Mouse (Mus musculus) MEL (cell line): Measurements from ENCODE around the gene Cx3cl1. TPM values are rescaled to one million over a fixed set of nuclear protein-coding genes. Genes with fewer than 3 reads are reported as not detected.

ENCODE experiments used
- DNase-seq: peaks from one replicate; pipeline ENCODE4 v3.0.0; 2011; ENCODE audit warnings: low read depth, low spot score
- H3K27ac ChIP-seq: 2 replicates; pipeline ENCODE4 v1.5.1; 2012; ENCODE audit warnings: low read depth, mild to moderate bottlenecking, control low read depth, low read length, moderate library complexity; ENCODE audit not compliant: control insufficient read depth
- H3K27me3 ChIP-seq, 2 experiments: fragments of 150-350 bp in 1 of 2; sonication (generic) in 1 of 2; 2 replicates each; pipeline ENCODE4 v1.6.1; 2012; ENCODE audit warnings: low read length in 2 of 2, mild to moderate bottlenecking in 2 of 2, improper control_type of control experiment in 1 of 2, moderate library complexity in 1 of 2; ENCODE audit not compliant: insufficient read depth in 2 of 2, control insufficient read depth in 1 of 2
- H3K36me3 ChIP-seq, 2 experiments: 2 replicates each; pipeline ENCODE4 v1.6.1; 2012 to 2014; ENCODE audit warnings: low read length in 2 of 2, improper control_type of control experiment in 1 of 2, inconsistent platforms in 1 of 2, mild to moderate bottlenecking in 1 of 2; ENCODE audit not compliant: insufficient read depth in 2 of 2, control insufficient read depth in 1 of 2
- H3K4me1 ChIP-seq, 2 experiments: fragments of 150-350 bp in 1 of 2; sonication (generic) in 1 of 2; 2 replicates each; pipeline ENCODE4 v1.6.1; 2012; ENCODE audit warnings: low read length in 2 of 2, improper control_type of control experiment in 1 of 2, mild to moderate bottlenecking in 1 of 2; ENCODE audit not compliant: insufficient read depth in 2 of 2, control insufficient read depth in 1 of 2
- H3K4me3 ChIP-seq, 2 experiments: fragments of 150-350 bp in 1 of 2; sonication (generic) in 1 of 2; 2 replicates each; pipeline ENCODE4 v1.5.1; 2012; ENCODE audit warnings: low read depth in 2 of 2, low read length in 2 of 2, mild to moderate bottlenecking in 2 of 2, moderate library complexity in 2 of 2, control low read depth in 1 of 2, improper control_type of control experiment in 1 of 2; ENCODE audit not compliant: control insufficient read depth in 1 of 2, insufficient read depth in 1 of 2
- H3K79me2 ChIP-seq: 2 replicates; pipeline ENCODE4 v1.6.1; 2012; ENCODE audit warnings: mild to moderate bottlenecking, low read length, moderate library complexity; ENCODE audit not compliant: control insufficient read depth, poor library complexity, insufficient read depth
- H3K9ac ChIP-seq: 2 replicates; pipeline ENCODE4 v1.6.1; 2012; ENCODE audit warnings: low read depth, mild to moderate bottlenecking, control low read depth, low read length, moderate library complexity; ENCODE audit not compliant: control insufficient read depth, poor library complexity, severe bottlenecking
- H3K9me3 ChIP-seq: fragments of 150-350 bp; sonication (generic); replicated peaks from 2 replicates; pipeline ENCODE4 v1.6.1; 2012; ENCODE audit warnings: mild to moderate bottlenecking, low read length, improper control_type of control experiment, moderate library complexity; ENCODE audit not compliant: insufficient read depth
- CHD1 ChIP-seq: IDR thresholded peaks from 2 replicates; pipeline ENCODE4 v1.6.1; 2012; ENCODE audit warnings: low read depth, mild to moderate bottlenecking, inconsistent platforms, low read length, improper control_type of control experiment
- CHD2 ChIP-seq: IDR thresholded peaks from 2 replicates; pipeline ENCODE4 v1.6.1; 2011; ENCODE audit warnings: low read length, improper control_type of control experiment
- CTCF ChIP-seq, 3 experiments: IDR thresholded peaks in 2 of 3; conservative IDR thresholded peaks in 1 of 3; 2 replicates each; pipeline ENCODE4 v1.5.1; 2011 to 2012; ENCODE audit warnings: low read length in 3 of 3, low read depth in 2 of 3, mild to moderate bottlenecking in 2 of 3, improper control_type of control experiment in 1 of 3, inconsistent platforms in 1 of 3, mixed read lengths in 1 of 3, moderate library complexity in 1 of 3; ENCODE audit not compliant: control insufficient read depth in 1 of 3, insufficient read depth in 1 of 3, poor library complexity in 1 of 3, severe bottlenecking in 1 of 3
- ELF1 ChIP-seq: IDR thresholded peaks from 2 replicates; pipeline ENCODE4 v1.6.1; 2014; ENCODE audit warnings: low read depth, mild to moderate bottlenecking, inconsistent platforms, low read length, improper control_type of control experiment, moderate library complexity
- EP300 ChIP-seq, 2 experiments: IDR thresholded peaks; 2 replicates each; pipeline ENCODE4 v1.6.1; 2011; ENCODE audit warnings: improper control_type of control experiment in 2 of 2, low read length in 2 of 2, low read depth in 1 of 2, mild to moderate bottlenecking in 1 of 2
- ETS1 ChIP-seq: IDR thresholded peaks from 2 replicates; pipeline ENCODE4 v1.6.1; 2012; ENCODE audit warnings: low read depth, mild to moderate bottlenecking, inconsistent platforms, low read length, improper control_type of control experiment, moderate library complexity
- GABPA ChIP-seq: IDR thresholded peaks from 2 replicates; pipeline ENCODE4 v1.6.1; 2012; ENCODE audit warnings: low read depth, mild to moderate bottlenecking, inconsistent platforms, low read length, improper control_type of control experiment, moderate library complexity
- HCFC1 ChIP-seq: IDR thresholded peaks from 2 replicates; pipeline ENCODE4 v1.6.1; 2012; ENCODE audit warnings: low read depth, mild to moderate bottlenecking, inconsistent platforms, low read length, improper control_type of control experiment, moderate library complexity
- JUND ChIP-seq: IDR thresholded peaks from 2 replicates; pipeline ENCODE4 v1.6.1; 2011; ENCODE audit warnings: low read depth, mild to moderate bottlenecking, improper control_type of control experiment, low read length
- KAT2A ChIP-seq: conservative IDR thresholded peaks from 2 replicates; pipeline ENCODE4 v1.6.1; 2012; ENCODE audit warnings: low read depth, low read length, improper control_type of control experiment, inconsistent platforms
- MAFK ChIP-seq: IDR thresholded peaks from 2 replicates; pipeline ENCODE4 v1.6.1; 2011; ENCODE audit warnings: low read depth, mild to moderate bottlenecking, low read length, improper control_type of control experiment, borderline replicate concordance
- MAZ ChIP-seq: IDR thresholded peaks from 2 replicates; pipeline ENCODE4 v1.6.1; 2012; ENCODE audit warnings: low read depth, mild to moderate bottlenecking, inconsistent platforms, low read length, improper control_type of control experiment
- MEF2A ChIP-seq: IDR thresholded peaks from 2 replicates; pipeline ENCODE4 v1.6.1; 2014; ENCODE audit warnings: low read depth, mild to moderate bottlenecking, inconsistent platforms, low read length, improper control_type of control experiment; ENCODE audit not compliant: poor library complexity, insufficient replicate concordance, severe bottlenecking; ENCODE audit errors: extremely low read depth
- MYB ChIP-seq: IDR thresholded peaks from 2 replicates; pipeline ENCODE4 v1.6.1; 2011; ENCODE audit warnings: mild to moderate bottlenecking, low read depth, low read length, improper control_type of control experiment
- NRF1 ChIP-seq: IDR thresholded peaks from 2 replicates; pipeline ENCODE4 v1.6.1; 2014; ENCODE audit warnings: low read depth, mild to moderate bottlenecking, inconsistent platforms, low read length, improper control_type of control experiment, moderate library complexity; ENCODE audit not compliant: poor library complexity, insufficient read depth, severe bottlenecking
- POLR2AphosphoS5 ChIP-seq: IDR thresholded peaks from 2 replicates; pipeline ENCODE4 v1.6.1; 2012; ENCODE audit warnings: low read depth, borderline replicate concordance, mild to moderate bottlenecking, inconsistent platforms, low read length, moderate library complexity, mixed read lengths
- RAD21 ChIP-seq: IDR thresholded peaks from 2 replicates; pipeline ENCODE4 v1.6.1; 2011; ENCODE audit warnings: mild to moderate bottlenecking, low read depth, low read length, improper control_type of control experiment
- SIN3A ChIP-seq: IDR thresholded peaks from 2 replicates; pipeline ENCODE4 v1.6.1; 2012; ENCODE audit warnings: low read length, improper control_type of control experiment, inconsistent platforms
- SMC3 ChIP-seq: IDR thresholded peaks from 2 replicates; pipeline ENCODE4 v1.6.1; 2011; ENCODE audit warnings: low read depth, low read length, improper control_type of control experiment
- USF1 ChIP-seq: IDR thresholded peaks from 2 replicates; pipeline ENCODE4 v1.6.1; 2014; ENCODE audit warnings: low read depth, mild to moderate bottlenecking, inconsistent platforms, low read length, improper control_type of control experiment, moderate library complexity
- USF2 ChIP-seq, 2 experiments: IDR thresholded peaks; 2 replicates each; pipeline ENCODE4 v1.6.1; 2011 to 2012; ENCODE audit warnings: improper control_type of control experiment in 2 of 2, low read length in 2 of 2, borderline replicate concordance in 1 of 2, inconsistent platforms in 1 of 2, low read depth in 1 of 2, mild to moderate bottlenecking in 1 of 2; ENCODE audit not compliant: insufficient read depth in 1 of 2
- ZC3H11A ChIP-seq: IDR thresholded peaks from 2 replicates; pipeline ENCODE4 v1.6.1; 2012; ENCODE audit warnings: low read depth, mild to moderate bottlenecking, inconsistent platforms, low read length, improper control_type of control experiment
- ZKSCAN1 ChIP-seq: IDR thresholded peaks from 2 replicates; pipeline ENCODE4 v1.6.1; 2012; ENCODE audit warnings: low read depth, mild to moderate bottlenecking, inconsistent platforms, low read length, improper control_type of control experiment, moderate library complexity
- ZMIZ1 ChIP-seq: IDR thresholded peaks from 2 replicates; pipeline ENCODE4 v1.6.1; 2012; ENCODE audit warnings: low read depth, mild to moderate bottlenecking, inconsistent platforms, low read length, improper control_type of control experiment, moderate library complexity
- polyA plus RNA-seq, 2 experiments: library from polyadenylated mRNA; stranded (reverse) in 1 of 2; unstranded in 1 of 2; fragments of >175 nt in 1 of 2; fragments of >200 nt in 1 of 2; gene quantifications; 2 replicates each; pipeline versions ENCODE4 v1.2.1 to v1.2.4; 2012; ENCODE audit warnings: low replicate concordance in 2 of 2, low read depth in 1 of 2; ENCODE audit not compliant: insufficient read length in 2 of 2, insufficient read depth in 1 of 2, missing spikeins in 1 of 2
- total RNA-seq: library from RNA; depleted of rRNA; stranded (reverse); fragments of 300-350 nt; gene quantifications from 2 replicates; pipeline ENCODE4 v1.2.3, GENCODE M21; 2012

Cx3cl1 gene
- total and polyA plus RNA-seq, 3 experiments: not detected

DNA sequence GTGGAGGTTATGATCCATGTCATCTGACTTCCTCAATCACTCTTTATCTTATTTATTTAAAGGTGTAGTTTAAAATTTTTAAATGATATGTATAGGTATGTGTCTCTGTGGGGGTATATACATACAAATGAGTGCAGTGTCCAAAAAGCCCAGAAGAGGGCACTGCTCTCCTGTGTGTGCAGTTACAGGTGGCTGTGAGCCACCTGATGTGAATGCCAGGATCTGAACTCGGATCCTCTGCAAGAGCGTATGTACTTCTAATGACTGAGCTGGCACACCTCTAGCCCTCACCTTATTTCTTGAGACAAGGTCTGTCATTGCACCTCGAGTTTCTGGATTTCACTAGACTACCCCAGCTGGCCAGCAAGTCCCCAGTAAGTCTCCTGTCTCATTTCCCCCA is 31.2 kb upstream of the Cx3cl1 start:
- Histone ChIP-seq H3K9me3 (no peaks in the 10 kb centered on the region), H3K4me1 (no peaks in the 10 kb centered on the region), H3K27me3 (peaks cover 0 to 5% of the 10 kb centered on the region in 2 experiments), H3K36me3 (no peaks in the 10 kb centered on the region), H3K9ac (no peak overlapping the region), H3K27ac (no peak overlapping the region), H3K4me3 (no peak overlapping the region), H3K79me2 (no peaks in the 10 kb centered on the region)
- TF ChIP-seq ZMIZ1 (no peak), ETS1 (no peak), SIN3A (no peak), ZC3H11A (no peak), KAT2A (no peak), JUND (no peak), RAD21 (peak; percentile 8; the same call in 1 of the 2 replicates), HCFC1 (no peak), NRF1 (no peak), SMC3 (peak; percentile 12; the same call in 1 of the 2 replicates), MAFK (no peak), MEF2A (no peak), CTCF (IDR thresholded peaks at IDR 0.05 in 2 of 3, conservative IDR thresholded peaks at IDR 0.05 in 1 of 3; ENCODE audit: control insufficient read depth in 1 of 3, insufficient read depth in 1 of 3, low read depth in 2 of 3, low read length in 3 of 3, poor library complexity in 1 of 3, severe bottlenecking in 1 of 3) (peak in 2 of 3 experiments; percentile 9 to 28; a peak in 1 of 6 replicates), CHD2 (no peak)
- DNase-seq: peak; percentile 4

DNA sequence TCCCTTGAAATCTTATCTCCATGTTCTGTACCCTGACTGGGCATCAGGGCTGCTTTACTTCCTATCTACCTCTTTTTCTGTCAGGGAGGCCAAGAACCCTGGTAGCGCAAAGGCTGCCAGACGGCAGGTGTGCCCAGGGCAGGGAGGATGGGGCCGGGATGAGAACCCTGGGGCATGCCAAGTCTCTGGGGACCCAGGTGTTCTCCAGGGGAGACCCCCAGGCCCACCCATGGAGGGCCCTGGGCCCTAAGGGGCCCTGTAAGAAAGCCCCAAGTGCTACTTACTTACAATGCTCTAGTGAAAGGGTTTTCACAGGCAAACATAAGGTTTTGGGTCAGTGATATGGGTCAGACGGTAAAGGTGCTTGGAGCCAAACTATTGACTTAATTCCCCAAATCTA is 30.1 kb upstream of the Cx3cl1 start:
- Histone ChIP-seq H3K4me1 (no peaks in the 10 kb centered on the region), H3K27me3 (peaks cover 0 to 5% of the 10 kb centered on the region in 2 experiments), H3K9me3 (no peaks in the 10 kb centered on the region), H3K9ac (no peak overlapping the region), H3K27ac (no peak overlapping the region), H3K4me3 (no peak overlapping the region), H3K36me3 (no peaks in the 10 kb centered on the region), H3K79me2 (no peaks in the 10 kb centered on the region)
- no peak for DNase-seq
- TF ChIP-seq CHD1 (no peak), MAFK (no peak), USF2 (IDR thresholded peaks at IDR 0.05; ENCODE audit: borderline replicate concordance in 1 of 2, insufficient read depth in 1 of 2, low read depth in 1 of 2, low read length in 2 of 2) (no peak), POLR2AphosphoS5 (no peak), NRF1 (no peak), MAZ (no peak), HCFC1 (no peak), ELF1 (no peak), USF1 (no peak), SMC3 (no peak), MYB (no peak), GABPA (no peak), ZKSCAN1 (no peak), EP300 (IDR thresholded peaks at IDR 0.05; ENCODE audit: low read depth in 1 of 2, low read length in 2 of 2) (no peak), KAT2A (no peak), CHD2 (no peak), SIN3A (no peak)
